Mouse (Mus musculus) CH12.LX (cell line): ENCODE measurements at regions not wholly inside any gene's neighbourhood (a gene's known extent, or its start where the extent isn't known, plus 50 kb on each side); places are given as distances from the start of the nearest gene placed in this dataset.

Source experiments
- DNase-seq: peaks from one replicate; pipeline ENCODE4 v3.0.0-alpha.2; 2013; ENCODE audit errors: extremely low read depth
- H3K27ac ChIP-seq: 2 replicates; pipeline ENCODE4 v1.5.1; 2012; ENCODE audit warnings: low read depth, mild to moderate bottlenecking, control low read depth, moderate library complexity; ENCODE audit not compliant: insufficient read depth
- H3K27me3 ChIP-seq: replicated peaks from 2 replicates; pipeline ENCODE3; 2012; ENCODE audit warnings: inconsistent platforms
- H3K36me3 ChIP-seq, 2 experiments: replicated peaks in 1 of 2; 2 replicates each; pipeline versions ENCODE3 to v1.6.1; 2012; ENCODE audit warnings: inconsistent platforms in 1 of 2, low read length in 1 of 2, mild to moderate bottlenecking in 1 of 2, mixed read lengths in 1 of 2, moderate library complexity in 1 of 2; ENCODE audit not compliant: control insufficient read depth in 1 of 2, insufficient read depth in 1 of 2
- H3K4me1 ChIP-seq, 2 experiments: 2 replicates each; pipeline ENCODE4 v1.6.1; 2012; ENCODE audit warnings: inconsistent platforms in 1 of 2, moderate library complexity in 1 of 2; ENCODE audit not compliant: insufficient read depth in 2 of 2, control insufficient read depth in 1 of 2
- H3K4me2 ChIP-seq: 2 replicates; pipeline ENCODE4 v1.6.1; 2012; ENCODE audit warnings: low read depth, mild to moderate bottlenecking, control low read depth; ENCODE audit not compliant: poor library complexity, insufficient read depth, severe bottlenecking
- H3K4me3 ChIP-seq, 3 experiments: fragments of 150-350 bp in 1 of 3; sonication (generic) in 1 of 3; replicated peaks in 1 of 3; 2 replicates each; pipeline versions ENCODE3 to v1.5.1; 2011 to 2012; ENCODE audit warnings: low read depth in 2 of 3, low read length in 2 of 3, mild to moderate bottlenecking in 2 of 3, moderate library complexity in 2 of 3, control low read depth in 1 of 3, improper control_type of control experiment in 1 of 3, inconsistent platforms in 1 of 3, mixed read lengths in 1 of 3; ENCODE audit not compliant: poor library complexity in 1 of 3
- H3K79me2 ChIP-seq: replicated peaks from 2 replicates; pipeline ENCODE4 v1.6.1; 2012; ENCODE audit warnings: mild to moderate bottlenecking, moderate library complexity; ENCODE audit not compliant: control insufficient read depth, poor library complexity, insufficient read depth, severe bottlenecking; ENCODE audit errors: extremely low read depth
- H3K9ac ChIP-seq: 2 replicates; pipeline ENCODE4 v1.6.1; 2012; ENCODE audit warnings: low read depth, mild to moderate bottlenecking, control low read depth, moderate library complexity; ENCODE audit not compliant: insufficient read depth
- H3K9me3 ChIP-seq: replicated peaks from 2 replicates; pipeline ENCODE3; 2012; ENCODE audit warnings: low read length, inconsistent platforms, mixed read lengths
- ELF1 ChIP-seq: IDR thresholded peaks from 2 replicates; pipeline ENCODE4 v1.6.1; 2014; ENCODE audit warnings: low read depth, mild to moderate bottlenecking, inconsistent platforms, low read length, improper control_type of control experiment
- JUND ChIP-seq: conservative IDR thresholded peaks from 2 replicates; pipeline ENCODE4 v1.6.1; 2011; ENCODE audit warnings: low read depth, low read length, improper control_type of control experiment
- KAT2A ChIP-seq: IDR thresholded peaks from 2 replicates; pipeline ENCODE4 v1.6.1; 2012; ENCODE audit warnings: low read length, improper control_type of control experiment, inconsistent platforms; ENCODE audit not compliant: insufficient replicate concordance
- MXI1 ChIP-seq: IDR thresholded peaks from 2 replicates; pipeline ENCODE4 v1.6.1; 2011; ENCODE audit warnings: mild to moderate bottlenecking, low read depth, low read length, improper control_type of control experiment
- TBP ChIP-seq: conservative IDR thresholded peaks from 2 replicates; pipeline ENCODE4 v1.6.1; 2011; ENCODE audit warnings: low read depth, low read length, improper control_type of control experiment
- USF2 ChIP-seq: conservative IDR thresholded peaks from 2 replicates; pipeline ENCODE4 v1.6.1; 2011; ENCODE audit warnings: low read depth, low read length, improper control_type of control experiment
- ZMIZ1 ChIP-seq: IDR thresholded peaks from 2 replicates; pipeline ENCODE4 v1.6.1; 2012; ENCODE audit warnings: low read depth, mild to moderate bottlenecking, inconsistent platforms, low read length, improper control_type of control experiment
- dilution Hi-C: fragments of 300-500 bp; cut with MboI; formaldehyde crosslinking; loops from 2 replicates; pipeline ENCODE4 v1.14.3; 2020; ENCODE audit warnings: low sequenced_read_pairs; ENCODE audit not compliant: extremely low pct_unique_long_range_greater_than_20kb, extremely low pct_ligation_motif_present
- in situ Hi-C: fragments of 300-500 bp; cut with MboI; formaldehyde crosslinking; loops from 3 replicates; pipeline ENCODE4 v1.14.3; 2019; ENCODE audit warnings: low sequenced_read_pairs, low pct_ligation_motif_present, low pct_unique_long_range_greater_than_20kb, mixed read lengths

GRCm38 (mm10) chr14:99614748-99615147 is 316.3 kb downstream of the Klf5 start:
- dilution Hi-C loops (no loop called here), in situ Hi-C loops (no loop called here)
- Histone ChIP-seq H3K4me2 (no peak overlapping the region), H3K4me1 (peaks cover 2 to 13% of the 10 kb centered on the region in 2 experiments; a peak in 2 of 4 replicates), H3K36me3 (no peaks in the 10 kb centered on the region), H3K4me3 (no peak overlapping the region), H3K79me2 (no peaks in the 10 kb centered on the region), H3K9me3 (no peaks in the 10 kb centered on the region), H3K9ac (no peak overlapping the region), H3K27ac (no peak overlapping the region), H3K27me3 (no peaks in the 10 kb centered on the region)
- peak; percentile 4 for DNase-seq
- TF ChIP-seq ELF1 (0 out of 2 replicates have a peak, but pooled peaks have one; percentile 18), ZMIZ1 (no peak)

DNA sequence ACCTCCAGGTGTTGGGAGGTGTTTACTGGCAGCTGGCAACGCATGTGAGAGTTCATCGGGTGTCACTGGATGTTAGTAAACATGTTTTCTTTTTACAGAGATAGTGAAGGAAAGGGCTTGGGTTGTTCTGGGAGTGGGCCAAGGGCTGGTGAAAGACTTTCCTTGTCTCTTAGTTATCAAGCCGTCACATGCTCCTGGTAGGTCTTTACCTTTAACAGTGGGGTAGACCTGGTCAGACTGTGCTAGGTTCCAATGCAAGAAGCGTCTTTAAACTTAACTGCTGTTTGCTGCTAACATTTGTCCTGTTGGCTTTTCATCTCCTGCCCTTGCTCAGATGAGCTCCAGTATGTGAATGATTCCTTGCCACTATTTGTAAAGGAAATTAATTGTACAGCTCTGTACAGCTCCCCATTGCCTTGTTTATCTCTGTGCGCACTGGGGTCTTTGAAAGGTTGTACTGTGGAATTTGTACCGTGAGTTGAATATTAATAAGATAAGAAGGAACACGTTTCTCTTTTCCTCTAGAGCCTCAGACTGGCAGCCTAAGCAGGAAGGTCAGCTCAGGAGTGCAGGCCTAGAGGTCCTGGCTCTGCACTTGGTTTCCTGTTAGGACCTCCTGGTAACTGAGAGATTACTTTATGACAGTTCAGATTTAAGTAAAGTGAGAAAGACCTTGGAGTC is 318.3 kb downstream of the Klf5 start:
- H3K4me1 ChIP-seq = peaks cover 2 to 13% of the 10 kb centered on the region in 2 experiments; a peak in 2 of 4 replicates
- TF ChIP-seq TBP (no peak), JUND (no peak)
- TF ChIP-seq, all 38 proteins: peak for 0
- H3K9me3 ChIP-seq = no peaks in the 10 kb centered on the region
- no peak overlapping the region for H3K27ac ChIP-seq
- no peak for DNase-seq
- in situ Hi-C loops (no loop called here), dilution Hi-C loops (no loop called here)
- H3K9ac ChIP-seq = no peak overlapping the region
- no peaks in the 10 kb centered on the region for H3K79me2 ChIP-seq
- H3K4me2 ChIP-seq = no peak overlapping the region
- no peak overlapping the region for H3K4me3 ChIP-seq
- no peaks in the 10 kb centered on the region for H3K27me3 ChIP-seq
- H3K36me3 ChIP-seq = no peaks in the 10 kb centered on the region

DNA sequence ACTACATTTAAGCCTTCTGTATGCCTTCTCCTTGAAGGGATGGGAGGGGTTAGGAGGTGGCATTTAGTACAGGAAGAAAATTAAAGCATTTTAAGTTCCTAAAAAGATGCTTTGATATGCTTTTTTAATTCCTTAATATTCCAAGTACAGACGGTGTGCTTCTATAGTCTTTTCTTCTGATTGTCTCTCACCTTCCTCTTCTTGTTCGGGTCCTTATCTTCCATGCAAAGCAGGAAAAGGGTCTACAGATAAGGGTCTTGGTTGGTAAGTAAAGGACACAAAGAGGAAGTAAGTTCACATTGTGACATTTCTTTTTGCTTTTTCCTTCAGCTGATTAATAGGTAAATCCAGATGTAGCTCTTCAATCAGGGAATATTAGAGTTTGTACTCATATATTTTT is 318.9 kb downstream of the Klf5 start:
- in situ Hi-C loops = no loop called here
- H3K9ac ChIP-seq = no peak overlapping the region
- TF ChIP-seq USF2 = no peak
- no peak for TF ChIP-seq KAT2A
- TF ChIP-seq MXI1 = no peak
- TF ChIP-seq, all 38 proteins: peak for 0
- no peak for DNase-seq
- no peaks in the 10 kb centered on the region for H3K79me2 ChIP-seq
- no peak overlapping the region for H3K4me2 ChIP-seq
- dilution Hi-C loops = no loop called here
- H3K4me1 ChIP-seq = peaks cover 2 to 13% of the 10 kb centered on the region in 2 experiments; a peak in 2 of 4 replicates
- H3K9me3 ChIP-seq = no peaks in the 10 kb centered on the region
- H3K4me3 ChIP-seq = no peak overlapping the region
- no peaks in the 10 kb centered on the region for H3K36me3 ChIP-seq
- H3K27me3 ChIP-seq = no peaks in the 10 kb centered on the region
- H3K27ac ChIP-seq = no peak overlapping the region
